Mouse (Mus musculus) fibroblast of lung, adult 2 months (primary cell): ENCODE data around the gene Adgrf2.
A peak's percentile ranks its signal among the peaks of the same experiment; 100 is the strongest.

Source experiments
- DNase-seq: peaks from one replicate; pipeline ENCODE4 v3.0.0-alpha.2; 2011; ENCODE audit warnings: low read depth

The Adgrf2 gene

DNA sequence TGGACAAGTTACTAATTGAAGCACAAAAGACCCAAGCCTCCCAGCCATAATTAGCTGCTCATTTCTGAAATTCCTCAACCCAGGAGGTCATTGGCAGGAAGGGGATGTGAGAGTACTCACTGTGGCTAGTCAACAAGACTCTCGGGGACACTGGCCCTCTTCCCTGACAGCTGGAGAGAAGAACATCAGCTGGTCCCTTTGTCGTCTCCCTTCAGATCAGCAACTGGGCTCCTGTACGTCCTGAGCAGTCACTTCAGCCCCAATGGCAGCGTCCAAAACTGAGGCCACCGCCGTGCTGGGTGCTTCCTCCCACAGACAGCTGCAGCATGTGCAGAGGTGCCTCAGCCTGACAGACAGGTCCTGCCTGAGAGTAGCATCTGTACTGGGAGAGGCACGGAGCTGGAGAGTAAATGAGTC lies at the start of gene Adgrf2:
TSS of gene Adgrf2 (minus strand) at position 379 of the 417 bp plus-strand sequence.
- DNase-seq: no peak

- no peak for DNase-seq
These were observed 48.8 kb upstream of the Adgrf2 start for GRCm38 (mm10) chr17:42790787-42791186.

DNA sequence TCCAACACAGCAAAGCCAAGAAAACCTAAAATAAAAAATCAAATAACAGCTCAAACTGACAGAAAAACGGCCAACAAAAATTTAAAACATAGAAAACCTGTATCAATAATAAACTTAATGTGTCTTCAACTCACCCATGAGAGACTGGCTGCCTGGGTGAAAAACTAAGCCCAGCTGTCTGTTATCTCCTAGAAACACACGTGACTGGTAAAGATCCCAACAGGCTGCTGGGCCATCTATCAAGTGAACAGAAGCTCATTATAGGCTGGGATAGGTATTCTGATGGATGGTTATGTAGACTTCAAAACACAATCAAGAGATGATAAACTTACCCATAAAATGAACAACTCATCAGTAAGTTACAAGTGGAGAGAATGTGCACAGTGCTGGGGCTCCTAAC lies 47.7 kb upstream of the Adgrf2 start:
- no peak for DNase-seq

DNA sequence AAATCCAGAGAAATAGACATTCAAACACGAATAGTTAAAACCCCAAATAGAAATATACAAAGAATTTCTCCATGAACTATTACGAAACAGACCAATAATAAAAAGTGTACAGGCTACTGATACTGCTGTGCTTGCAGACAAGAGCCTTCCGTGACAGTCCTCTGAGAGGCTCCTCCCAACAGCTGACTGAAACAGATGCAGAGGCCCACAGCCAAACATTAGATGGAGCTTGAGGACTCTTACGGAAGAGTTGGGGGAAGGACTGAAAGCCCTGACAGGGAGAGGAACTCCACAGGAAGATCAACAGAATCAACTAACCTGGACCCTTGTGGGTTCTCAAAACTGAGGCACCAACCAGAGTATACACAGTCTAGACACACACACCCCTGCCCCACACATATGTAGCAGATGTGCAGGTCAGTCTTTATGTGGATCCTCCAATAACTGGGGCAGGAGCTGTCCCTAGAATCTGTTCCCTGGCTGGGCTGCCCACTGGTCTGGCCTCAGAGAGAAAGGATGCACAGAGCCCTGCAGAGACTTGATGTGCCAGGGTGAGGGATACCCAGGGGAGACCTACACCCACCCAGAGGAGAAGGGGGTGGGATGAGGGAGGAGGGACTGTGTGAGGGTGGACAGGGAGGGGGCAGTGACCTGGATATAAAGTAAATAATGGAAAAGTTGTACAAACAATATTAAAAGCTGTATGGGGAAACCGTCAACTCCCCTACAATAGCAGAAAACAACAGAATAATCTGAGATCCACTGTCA lies 46.9 kb upstream of the Adgrf2 start:
- DNase-seq: no peak

GRCm38 (mm10) chr17:42782156-42782757 lies 40.3 kb upstream of the Adgrf2 start:
- peak; percentile 41 for DNase-seq

GRCm38 (mm10) chr17:42753791-42754190 lies 11.8 kb upstream of the Adgrf2 start:
- no peak for DNase-seq

DNA sequence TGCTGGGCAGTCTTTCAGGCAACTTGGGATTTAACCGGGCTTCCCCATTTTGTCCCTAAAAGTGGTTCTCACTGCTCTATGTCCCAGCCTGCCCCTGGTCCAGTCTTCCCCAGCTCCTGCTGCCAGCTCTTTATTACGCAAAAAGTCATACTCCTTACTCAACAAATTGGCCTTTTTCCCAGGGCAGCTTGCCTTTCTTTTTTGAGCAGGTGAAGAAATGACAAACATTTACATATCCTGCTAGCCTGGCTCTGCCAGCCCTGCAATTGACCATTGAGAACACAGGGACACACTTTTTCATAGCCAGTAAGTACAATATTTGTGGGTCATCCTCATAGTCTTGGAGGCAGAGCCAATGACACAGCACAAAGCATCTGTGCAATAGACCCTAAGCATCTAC lies 10.2 kb upstream of the Adgrf2 start:
- peak; percentile 27 for DNase-seq

DNA sequence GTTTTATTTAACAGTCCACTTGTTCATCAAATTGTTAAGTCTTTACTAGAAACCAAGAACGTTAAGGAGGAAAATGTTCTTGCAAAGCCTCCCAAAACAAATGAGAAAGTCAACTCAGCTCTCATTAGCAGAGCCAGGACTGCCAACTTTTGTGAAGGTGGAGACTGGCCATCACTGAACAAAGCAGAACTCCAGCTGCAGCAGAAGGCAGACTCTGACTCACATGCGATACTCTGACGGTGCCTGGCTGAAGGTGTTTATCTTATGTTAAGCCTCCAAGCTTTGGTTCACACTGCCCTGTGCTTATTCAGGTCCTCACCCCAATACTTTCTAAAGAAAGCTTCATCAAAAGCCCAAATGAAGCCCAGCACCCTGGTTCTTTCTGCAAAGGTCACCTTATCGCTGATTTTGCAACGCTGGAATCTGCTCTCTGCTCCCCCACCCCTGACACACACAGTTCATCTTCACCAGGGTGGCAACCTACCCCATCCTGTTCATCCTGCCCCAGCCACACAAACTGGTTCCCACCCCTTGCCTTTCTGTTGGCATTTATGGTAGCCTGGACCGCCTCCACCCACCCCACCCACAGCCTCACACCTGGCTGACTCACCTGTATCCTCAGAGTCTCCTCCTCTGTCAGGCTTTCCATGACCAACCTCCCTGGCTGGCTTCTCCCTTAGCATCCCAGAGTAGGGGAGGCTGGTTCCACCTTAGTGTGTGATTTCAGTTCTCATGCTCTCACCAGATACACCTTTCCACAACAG lies 3.9 kb upstream of the Adgrf2 start:
- DNase-seq: no peak

- no peak for DNase-seq
These were observed 844 bp upstream of the Adgrf2 start for GRCm38 (mm10) chr17:42742823-42743222.

DNA sequence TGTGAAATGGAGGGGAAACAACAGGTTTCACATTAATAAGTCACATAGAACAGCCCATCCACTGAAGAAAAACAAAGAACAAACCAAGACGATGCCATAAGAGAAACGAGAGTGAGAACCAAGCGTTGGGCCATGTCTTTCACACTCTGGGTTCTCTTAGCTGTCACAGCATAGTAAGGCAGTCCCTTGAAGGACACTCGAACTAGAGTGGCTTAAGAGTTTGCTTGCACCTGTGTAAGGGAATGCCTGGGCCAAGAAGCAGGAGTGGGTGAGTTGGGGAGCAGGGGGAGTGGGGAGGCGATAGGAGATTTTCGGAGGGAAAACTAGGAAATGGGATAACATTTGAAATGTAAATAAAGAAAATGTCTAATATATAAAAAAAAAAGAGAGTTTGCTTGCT lies 3.2 kb downstream of the Adgrf2 start:
- DNase-seq: no peak

GRCm38 (mm10) chr17:42717161-42717560 lies 24.8 kb downstream of the Adgrf2 start:
- DNase-seq: no peak

GRCm38 (mm10) chr17:42714991-42715390 lies 27.0 kb downstream of the Adgrf2 start:
- DNase-seq: no peak

- no peak for DNase-seq
These were observed 31.3 kb downstream of the Adgrf2 start for GRCm38 (mm10) chr17:42710717-42711116.

DNA sequence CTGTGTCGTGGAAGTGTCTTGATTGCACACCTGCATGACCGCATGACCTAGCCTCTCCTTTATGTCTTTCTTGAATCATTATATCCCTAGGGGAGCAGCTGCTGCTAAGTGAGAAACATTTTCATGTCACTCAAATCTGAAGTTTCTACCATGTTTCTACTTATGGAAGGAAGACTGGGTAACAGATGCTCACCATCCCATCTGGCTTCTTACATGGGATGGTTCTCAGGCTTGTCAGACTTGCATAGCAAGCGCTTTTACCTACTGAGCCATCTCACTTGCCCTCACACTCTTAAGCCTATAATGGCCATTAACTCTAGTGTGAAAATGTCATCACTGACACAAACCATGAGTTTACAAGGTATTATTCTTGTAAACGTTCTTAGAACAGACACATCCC lies 36.4 kb downstream of the Adgrf2 start:
- no peak for DNase-seq

GRCm38 (mm10) chr17:42702198-42702597 lies 39.8 kb downstream of the Adgrf2 start:
- DNase-seq: peak; percentile 36

- no peak for DNase-seq
These were observed 47.2 kb downstream of the Adgrf2 start for GRCm38 (mm10) chr17:42694730-42695129.

- DNase-seq: no peak
These were observed 49.8 kb downstream of the Adgrf2 start, which contains the start of gene Adgrf4 for GRCm38 (mm10) chr17:42692136-42692535. Gene Adgrf4, minus strand, starts transcription at chr17:42692284.

DNA sequence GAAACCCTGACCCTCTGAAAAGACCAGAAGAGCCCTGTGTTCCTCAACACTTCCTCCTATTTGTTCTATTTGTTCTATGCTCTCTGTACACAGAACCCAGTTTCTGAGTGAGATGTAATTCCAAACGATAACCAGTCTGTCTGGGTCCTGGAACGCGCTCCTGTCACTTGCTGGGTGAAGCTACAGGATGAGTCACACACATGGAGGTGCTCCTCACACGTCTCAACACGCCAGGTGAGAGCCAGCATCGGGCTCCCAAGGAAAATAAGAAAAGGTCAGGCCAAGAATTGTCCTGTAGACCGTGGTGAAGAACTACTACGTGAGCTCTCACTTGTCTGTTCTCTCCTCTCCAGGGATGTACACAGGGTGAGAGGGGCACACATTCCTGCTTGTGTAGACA lies 51.4 kb downstream of the Adgrf2 start:
- no peak for DNase-seq
